Mouse (Mus musculus): Measurements from ENCODE around the gene Tanc1.

Tanc1 gene

GRCm38 (mm10) chr2:59829718-59830117 lies 217.9 kb downstream of the Tanc1 start:
- TF ChIP-seq CTCF (conservative IDR thresholded peaks at IDR 0.05; ENCODE audit: low read length), result no peak
- TF ChIP-seq POU5F1 (IDR thresholded peaks at IDR 0.05; ENCODE audit: borderline replicate concordance, low read length), result no peak
- TF ChIP-seq NANOG (IDR thresholded peaks at IDR 0.05; ENCODE audit: borderline replicate concordance, low read length), result no peak
- H3K27me3 ChIP-seq (ENCODE audit: insufficient read depth, low read length), result no peaks in the 10 kb centered on the region
- H3K4me1 ChIP-seq (replicated peaks; ENCODE audit: low read depth, low read length), result peaks cover 44% of the 10 kb centered on the region
- no peak overlapping the region for H3K4me3 ChIP-seq (replicated peaks; ENCODE audit: low read length)
- 0 out of 2 replicates have a peak, but pooled peaks cover 3% of the 10 kb centered on the region for H3K9me3 ChIP-seq (ENCODE audit: low read length)
- peaks cover 97% of the 10 kb centered on the region for H3K36me3 ChIP-seq (ENCODE audit: insufficient read depth, low read length)

- no peaks in the 10 kb centered on the region for H3K27me3 ChIP-seq (ENCODE audit: insufficient read depth, low read length)
- H3K36me3 ChIP-seq (ENCODE audit: insufficient read depth, low read length), result peaks cover 97% of the 10 kb centered on the region
- no peak for TF ChIP-seq NANOG (IDR thresholded peaks at IDR 0.05; ENCODE audit: borderline replicate concordance, low read length)
- no peak for TF ChIP-seq POU5F1 (IDR thresholded peaks at IDR 0.05; ENCODE audit: borderline replicate concordance, low read length)
- no peak for TF ChIP-seq CTCF (conservative IDR thresholded peaks at IDR 0.05; ENCODE audit: low read length)
- H3K4me3 ChIP-seq (replicated peaks; ENCODE audit: low read length), result no peak overlapping the region
- H3K4me1 ChIP-seq (replicated peaks; ENCODE audit: low read depth, low read length), result peaks cover 44% of the 10 kb centered on the region
- H3K9me3 ChIP-seq (ENCODE audit: low read length), result 0 out of 2 replicates have a peak, but pooled peaks cover 3% of the 10 kb centered on the region
Measured at GRCm38 (mm10) chr2:59830151-59830550, 218.3 kb downstream of the Tanc1 start.

- Histone ChIP-seq H3K9me3 (ENCODE audit: low read length) (0 out of 2 replicates have a peak, but pooled peaks cover 3% of the 10 kb centered on the region), H3K27me3 (ENCODE audit: insufficient read depth, low read length) (no peaks in the 10 kb centered on the region), H3K4me3 (replicated peaks; ENCODE audit: low read length) (no peak overlapping the region), H3K36me3 (ENCODE audit: insufficient read depth, low read length) (peaks cover 97% of the 10 kb centered on the region), H3K4me1 (replicated peaks; ENCODE audit: low read depth, low read length) (peaks cover 44% of the 10 kb centered on the region)
- no peak for TF ChIP-seq NANOG (IDR thresholded peaks at IDR 0.05; ENCODE audit: borderline replicate concordance, low read length)
- TF ChIP-seq CTCF (conservative IDR thresholded peaks at IDR 0.05; ENCODE audit: low read length), result no peak
- TF ChIP-seq POU5F1 (IDR thresholded peaks at IDR 0.05; ENCODE audit: borderline replicate concordance, low read length), result no peak
Measured at GRCm38 (mm10) chr2:59830940-59831339, 219.1 kb downstream of the Tanc1 start.

GRCm38 (mm10) chr2:59831831-59832230 lies 220.0 kb downstream of the Tanc1 start:
- Histone ChIP-seq H3K27me3 (ENCODE audit: insufficient read depth, low read length) (no peaks in the 10 kb centered on the region), H3K4me1 (replicated peaks; ENCODE audit: low read depth, low read length) (peaks cover 44% of the 10 kb centered on the region), H3K36me3 (ENCODE audit: insufficient read depth, low read length) (peaks cover 97% of the 10 kb centered on the region), H3K4me3 (replicated peaks; ENCODE audit: low read length) (no peak overlapping the region), H3K9me3 (ENCODE audit: low read length) (0 out of 2 replicates have a peak, but pooled peaks cover 3% of the 10 kb centered on the region)
- TF ChIP-seq CTCF (conservative IDR thresholded peaks at IDR 0.05; ENCODE audit: low read length) (no peak), POU5F1 (IDR thresholded peaks at IDR 0.05; ENCODE audit: borderline replicate concordance, low read length) (no peak), NANOG (IDR thresholded peaks at IDR 0.05; ENCODE audit: borderline replicate concordance, low read length) (no peak)

- H3K9me3 ChIP-seq (ENCODE audit: low read length), result no peaks in the 10 kb centered on the region
- peaks cover 43% of the 10 kb centered on the region for H3K4me1 ChIP-seq (replicated peaks; ENCODE audit: low read depth, low read length)
- no peaks in the 10 kb centered on the region for H3K27me3 ChIP-seq (ENCODE audit: insufficient read depth, low read length)
- TF ChIP-seq POU5F1 (IDR thresholded peaks at IDR 0.05; ENCODE audit: borderline replicate concordance, low read length), result no peak
- no peak for TF ChIP-seq CTCF (conservative IDR thresholded peaks at IDR 0.05; ENCODE audit: low read length)
- no peak for TF ChIP-seq NANOG (IDR thresholded peaks at IDR 0.05; ENCODE audit: borderline replicate concordance, low read length)
- peaks cover 96% of the 10 kb centered on the region for H3K36me3 ChIP-seq (ENCODE audit: insufficient read depth, low read length)
- H3K4me3 ChIP-seq (replicated peaks; ENCODE audit: low read length), result no peak overlapping the region
Measured at GRCm38 (mm10) chr2:59838825-59839224, 227.0 kb downstream of the Tanc1 start.

- Histone ChIP-seq H3K27me3 (ENCODE audit: insufficient read depth, low read length) (no peaks in the 10 kb centered on the region), H3K4me3 (replicated peaks; ENCODE audit: low read length) (no peak overlapping the region), H3K9me3 (ENCODE audit: low read length) (no peaks in the 10 kb centered on the region), H3K4me1 (replicated peaks; ENCODE audit: low read depth, low read length) (peaks cover 44% of the 10 kb centered on the region), H3K36me3 (ENCODE audit: insufficient read depth, low read length) (peaks cover 96% of the 10 kb centered on the region)
- TF ChIP-seq CTCF (conservative IDR thresholded peaks at IDR 0.05; ENCODE audit: low read length), result no peak
- TF ChIP-seq NANOG (IDR thresholded peaks at IDR 0.05; ENCODE audit: borderline replicate concordance, low read length), result no peak
- TF ChIP-seq POU5F1 (IDR thresholded peaks at IDR 0.05; ENCODE audit: borderline replicate concordance, low read length), result no peak
Measured at GRCm38 (mm10) chr2:59839755-59840154, 227.9 kb downstream of the Tanc1 start.

GRCm38 (mm10) chr2:59840191-59840590 lies 228.3 kb downstream of the Tanc1 start:
- H3K9me3 ChIP-seq (ENCODE audit: low read length), result no peaks in the 10 kb centered on the region
- H3K36me3 ChIP-seq (ENCODE audit: insufficient read depth, low read length), result peaks cover 96% of the 10 kb centered on the region
- TF ChIP-seq NANOG (IDR thresholded peaks at IDR 0.05; ENCODE audit: borderline replicate concordance, low read length) (no peak), CTCF (conservative IDR thresholded peaks at IDR 0.05; ENCODE audit: low read length) (no peak), POU5F1 (IDR thresholded peaks at IDR 0.05; ENCODE audit: borderline replicate concordance, low read length) (no peak)
- H3K27me3 ChIP-seq (ENCODE audit: insufficient read depth, low read length), result no peaks in the 10 kb centered on the region
- H3K4me3 ChIP-seq (replicated peaks; ENCODE audit: low read length), result no peak overlapping the region
- H3K4me1 ChIP-seq (replicated peaks; ENCODE audit: low read depth, low read length), result peaks cover 44% of the 10 kb centered on the region

GRCm38 (mm10) chr2:59841189-59841939 lies 229.5 kb downstream of the Tanc1 start:
- TF ChIP-seq POU5F1 (IDR thresholded peaks at IDR 0.05; ENCODE audit: borderline replicate concordance, low read length), result no peak
- no peak for TF ChIP-seq CTCF (conservative IDR thresholded peaks at IDR 0.05; ENCODE audit: low read length)
- no peak for TF ChIP-seq NANOG (IDR thresholded peaks at IDR 0.05; ENCODE audit: borderline replicate concordance, low read length)
- H3K9me3 ChIP-seq (ENCODE audit: low read length), result no peaks in the 10 kb centered on the region

More at GRCm38 (mm10) chr2:59841189-59841939, 229.5 kb downstream of the Tanc1 start:
- Histone ChIP-seq H3K27me3 (ENCODE audit: insufficient read depth, low read length) (no peaks in the 10 kb centered on the region), H3K4me3 (replicated peaks; ENCODE audit: low read length) (peak overlapping the region; percentile 45), H3K36me3 (ENCODE audit: insufficient read depth, low read length) (peaks cover 96% of the 10 kb centered on the region), H3K4me1 (replicated peaks; ENCODE audit: low read depth, low read length) (peaks cover 47% of the 10 kb centered on the region)

Measured in E14TG2a.4 (cell line).